Mouse (Mus musculus): ENCODE measurements around the gene Nsd1.
A peak's percentile ranks its signal among the peaks of the same experiment; 100 is the strongest.

The Nsd1 gene

GRCm38 (mm10) chr13:55255052-55255652 lies 45.6 kb downstream of the Nsd1 start:
- DNase-seq (ENCODE audit: inconsistent ontology term): no peak

- DNase-seq (ENCODE audit: inconsistent ontology term): no peak
Observed at GRCm38 (mm10) chr13:55258651-55259050, 49.1 kb downstream of the Nsd1 start.

GRCm38 (mm10) chr13:55261521-55261920 lies 51.9 kb downstream of the Nsd1 start:
- DNase-seq (ENCODE audit: inconsistent ontology term): no peak

DNA sequence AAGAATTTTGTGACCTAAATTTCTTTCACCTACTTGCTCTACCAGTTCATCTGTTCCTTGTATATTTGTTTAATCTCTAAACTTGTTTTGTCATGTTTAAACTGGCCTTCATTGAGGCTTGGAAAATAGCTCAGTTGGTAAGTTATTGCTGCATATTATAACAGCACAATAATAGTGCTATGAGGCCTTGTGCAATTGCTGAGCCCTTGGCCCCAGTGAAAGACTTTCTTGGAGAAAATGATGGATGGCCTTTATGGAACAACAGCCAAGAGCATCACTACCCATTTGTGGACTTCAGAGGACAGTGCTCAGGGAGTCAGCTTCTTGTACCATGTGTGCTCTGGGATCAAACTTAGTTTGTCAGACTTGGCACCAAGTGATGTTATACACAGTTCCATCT lies 52.5 kb downstream of the Nsd1 start:
- DNase-seq (ENCODE audit: inconsistent ontology term): no peak

GRCm38 (mm10) chr13:55277203-55277602 lies 67.6 kb downstream of the Nsd1 start:
- no peak for DNase-seq (ENCODE audit: inconsistent ontology term)

- no peak for DNase-seq (ENCODE audit: inconsistent ontology term)
Observed at GRCm38 (mm10) chr13:55277646-55278045, 68.1 kb downstream of the Nsd1 start.

- DNase-seq (ENCODE audit: inconsistent ontology term): no peak
Observed at GRCm38 (mm10) chr13:55288854-55289253, 79.3 kb downstream of the Nsd1 start.

DNA sequence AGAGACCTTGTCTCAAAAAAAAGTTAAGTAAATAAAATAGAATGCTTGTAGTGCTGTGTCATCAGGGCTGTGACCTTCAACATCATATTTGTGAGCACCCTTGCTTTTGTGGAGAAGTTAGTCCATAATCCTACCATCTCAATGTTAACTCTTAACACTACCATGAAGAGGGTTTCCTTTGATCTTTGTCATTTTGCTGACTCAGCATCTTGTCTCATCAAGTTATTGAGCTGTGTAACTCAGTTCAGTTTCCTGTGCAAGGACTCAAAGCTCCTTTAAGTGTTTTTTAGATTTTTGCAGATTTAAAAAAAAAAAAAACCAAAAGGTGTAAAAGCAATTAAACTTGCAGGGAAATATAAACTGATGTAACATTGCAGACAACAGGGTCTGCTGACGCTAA lies 87.2 kb downstream of the Nsd1 start:
- no peak for DNase-seq (ENCODE audit: inconsistent ontology term)

- no peak for DNase-seq (ENCODE audit: inconsistent ontology term)
Observed at GRCm38 (mm10) chr13:55300913-55301312, 91.3 kb downstream of the Nsd1 start.

DNA sequence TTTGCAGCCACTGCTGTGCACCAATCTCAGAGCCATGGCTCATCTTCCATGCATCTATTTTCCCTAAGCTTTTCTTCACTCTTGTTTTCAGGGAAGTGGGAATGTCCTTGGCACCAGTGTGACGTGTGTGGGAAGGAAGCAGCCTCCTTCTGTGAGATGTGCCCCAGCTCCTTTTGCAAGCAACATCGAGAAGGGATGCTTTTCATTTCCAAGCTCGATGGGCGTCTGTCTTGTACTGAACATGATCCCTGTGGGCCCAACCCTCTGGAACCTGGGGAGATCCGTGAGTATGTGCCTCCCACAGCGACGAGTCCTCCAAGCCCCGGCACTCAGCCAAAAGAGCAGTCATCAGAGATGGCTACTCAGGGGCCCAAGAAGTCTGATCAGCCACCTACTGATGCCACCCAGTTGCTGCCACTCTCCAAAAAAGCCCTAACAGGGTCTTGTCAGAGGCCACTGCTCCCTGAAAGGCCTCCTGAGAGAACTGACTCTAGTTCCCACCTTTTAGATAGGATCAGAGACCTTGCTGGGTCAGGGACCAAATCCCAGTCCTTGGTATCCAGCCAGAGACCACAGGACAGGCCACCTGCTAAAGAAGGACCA lies 102.5 kb downstream of the Nsd1 start:
- no peak for DNase-seq (ENCODE audit: inconsistent ontology term)

GRCm38 (mm10) chr13:55313051-55313450 lies 103.5 kb downstream of the Nsd1 start:
- DNase-seq (ENCODE audit: inconsistent ontology term): no peak

DNA sequence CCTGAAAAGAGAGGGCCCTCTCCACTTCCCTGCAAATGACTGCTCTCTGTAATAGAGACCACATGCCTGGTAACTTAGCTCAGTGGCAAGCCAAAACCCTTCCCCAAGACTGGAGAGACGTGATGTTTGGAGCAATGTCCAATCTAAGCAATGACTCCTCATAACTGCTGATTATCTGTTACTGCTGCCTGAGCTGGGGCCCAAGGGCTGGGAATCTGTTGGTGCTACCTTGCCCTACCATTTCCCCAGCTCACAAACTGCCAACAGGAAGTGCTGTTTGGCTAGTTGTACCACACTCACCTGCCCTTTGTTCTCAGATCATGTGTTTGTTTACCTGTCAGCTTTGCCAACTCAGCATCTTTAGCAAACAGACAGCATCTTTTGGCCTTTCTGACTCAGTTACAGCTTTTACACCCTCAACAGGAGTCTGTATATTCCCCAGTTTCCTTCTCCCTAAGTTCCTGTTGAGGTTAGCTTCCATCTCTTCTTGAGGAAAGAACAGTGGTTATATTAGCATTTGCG lies 105.4 kb downstream of the Nsd1 start:
- DNase-seq (ENCODE audit: inconsistent ontology term): no peak

GRCm38 (mm10) chr13:55318351-55318750 lies 108.8 kb downstream of the Nsd1 start:
- no peak for DNase-seq (ENCODE audit: inconsistent ontology term)

DNA sequence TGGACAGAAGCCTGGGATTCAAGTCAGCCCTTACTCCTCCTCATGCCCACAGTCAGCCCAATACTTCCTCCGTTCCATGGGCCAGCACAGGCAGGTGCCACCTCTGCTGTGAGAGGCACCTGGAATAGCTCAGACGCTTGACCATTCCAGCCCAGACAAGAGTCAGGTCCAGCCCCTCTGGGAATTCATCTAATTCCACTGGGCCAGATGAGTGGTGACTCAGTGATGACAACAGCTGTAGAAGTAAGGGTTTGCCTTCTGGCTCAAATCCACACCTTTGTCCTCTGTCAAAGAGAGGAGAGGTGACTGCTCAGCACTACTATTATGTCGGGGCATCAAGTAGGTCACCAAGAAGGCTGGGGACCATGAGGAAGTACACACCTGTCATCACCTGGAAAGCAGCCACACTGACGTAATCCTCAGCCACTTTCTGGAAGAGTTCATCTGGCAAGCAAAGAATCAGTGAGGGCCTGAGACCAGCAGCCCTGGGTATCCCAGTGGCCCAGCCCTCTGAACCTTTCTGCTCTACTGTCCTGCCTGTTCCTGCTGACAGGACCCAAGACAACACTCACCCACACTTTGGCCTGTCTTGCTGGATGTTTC lies 110.5 kb downstream of the Nsd1 start, which contains the start of gene Prelid1:
TSS of gene Prelid1 (plus strand) at position 570 of the 603 bp plus-strand sequence.
- DNase-seq (ENCODE audit: inconsistent ontology term): no peak

DNA sequence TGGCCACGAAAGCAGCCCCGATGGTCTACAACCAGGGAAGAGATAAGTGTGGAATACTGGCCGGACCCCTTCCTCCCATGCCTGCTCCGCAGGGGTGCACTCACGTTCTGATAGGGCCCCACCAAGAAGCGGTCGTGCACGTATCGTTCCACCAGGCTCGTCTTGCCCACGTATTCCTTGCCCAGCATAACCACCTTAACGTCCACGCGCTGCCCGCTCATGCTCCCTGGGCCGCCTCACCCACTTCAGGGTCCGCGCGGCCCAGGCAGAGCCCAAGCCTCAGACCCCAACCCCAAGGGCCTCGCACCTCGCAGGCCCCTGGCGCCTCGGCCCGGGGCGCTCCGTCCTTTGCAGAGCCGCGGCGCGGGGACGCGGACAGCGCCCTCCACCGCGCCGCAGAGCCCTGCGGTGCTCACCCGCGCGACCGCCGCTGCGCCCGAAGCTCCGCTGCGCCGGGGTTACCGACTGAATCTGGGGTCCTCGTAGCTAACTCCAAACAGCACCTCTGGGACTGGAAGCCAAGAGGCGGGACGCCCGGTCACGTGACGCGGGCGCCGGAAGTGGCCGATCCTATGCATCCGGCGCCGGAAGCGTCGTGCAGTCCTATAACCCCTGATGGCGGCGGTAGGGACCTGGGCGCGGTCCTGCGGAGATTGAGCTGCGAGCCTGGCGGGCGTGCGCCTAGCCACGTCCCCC lies 112.0 kb downstream of the Nsd1 start, which contains the start of gene Rab24:
TSS of gene Rab24 (minus strand) at position 513 of the 696 bp plus-strand sequence.
- peak; percentile 89 for DNase-seq (ENCODE audit: inconsistent ontology term)

- peak; percentile 53 for DNase-seq (ENCODE audit: inconsistent ontology term)
Observed at GRCm38 (mm10) chr13:55322130-55322825, 112.7 kb downstream of the Nsd1 start.

DNA sequence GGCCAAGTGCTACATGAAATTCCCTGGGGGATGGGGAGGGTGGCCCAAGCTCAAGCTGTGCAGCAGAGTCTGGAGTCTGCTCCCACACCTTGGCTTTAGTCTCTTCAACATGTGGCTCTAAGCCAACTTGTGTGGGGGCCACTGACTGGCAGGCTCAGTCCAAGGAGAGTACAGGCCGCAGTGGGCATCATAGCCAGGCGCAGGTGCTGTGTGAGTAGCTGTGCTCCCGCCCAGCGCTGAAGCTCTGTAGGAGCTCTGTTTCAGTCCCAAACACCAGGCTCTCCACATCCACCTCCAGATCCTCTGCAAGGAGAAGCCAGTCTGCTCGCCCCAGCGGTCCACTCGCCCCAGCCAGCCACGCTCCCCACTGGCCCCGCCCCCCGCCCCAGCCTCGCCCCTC lies 116.0 kb downstream of the Nsd1 start:
- no peak for DNase-seq (ENCODE audit: inconsistent ontology term)

DNA sequence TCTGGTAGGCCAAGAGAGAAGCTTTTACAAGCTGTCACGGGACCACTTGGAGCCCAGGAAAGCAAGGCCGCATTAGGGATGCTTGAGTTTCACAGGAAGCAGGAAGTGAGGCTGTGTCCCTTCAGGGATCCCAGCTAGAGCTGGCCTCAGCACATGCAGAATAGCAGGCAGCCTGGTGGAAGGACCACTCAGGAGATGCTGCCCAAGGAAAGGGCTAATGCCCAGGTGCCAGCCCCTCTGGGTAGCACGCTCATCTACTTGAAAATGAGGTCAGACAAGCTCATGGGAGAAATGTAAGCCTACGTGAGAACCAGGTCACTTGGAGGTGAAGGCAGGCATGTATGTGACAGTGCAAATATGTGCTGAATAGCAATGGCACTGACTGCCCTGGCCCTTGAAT lies 117.6 kb downstream of the Nsd1 start:
- no peak for DNase-seq (ENCODE audit: inconsistent ontology term)

GRCm38 (mm10) chr13:55327633-55328032 lies 118.1 kb downstream of the Nsd1 start:
- peak; percentile 94 for DNase-seq (ENCODE audit: inconsistent ontology term)

DNA sequence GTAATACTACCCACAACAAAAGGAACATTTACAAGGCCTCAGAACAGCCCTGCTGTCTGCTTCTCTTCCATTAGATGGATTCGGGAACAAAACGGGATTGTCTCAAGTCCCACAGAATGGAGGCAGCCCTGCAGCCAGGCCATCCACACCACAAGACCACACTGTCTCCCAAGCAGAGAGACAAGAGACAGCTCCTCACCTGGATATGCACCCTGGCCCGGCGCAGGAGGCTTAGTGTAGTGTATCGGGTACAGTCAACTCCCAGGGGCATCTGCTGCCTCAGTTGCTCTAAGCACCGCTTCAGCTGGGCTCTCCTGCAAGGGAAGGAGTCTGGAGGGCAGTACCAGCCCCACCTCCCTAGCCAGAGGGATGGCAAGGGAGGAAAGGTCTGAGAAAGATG lies 118.6 kb downstream of the Nsd1 start:
- peak; percentile 7 for DNase-seq (ENCODE audit: inconsistent ontology term)

DNA sequence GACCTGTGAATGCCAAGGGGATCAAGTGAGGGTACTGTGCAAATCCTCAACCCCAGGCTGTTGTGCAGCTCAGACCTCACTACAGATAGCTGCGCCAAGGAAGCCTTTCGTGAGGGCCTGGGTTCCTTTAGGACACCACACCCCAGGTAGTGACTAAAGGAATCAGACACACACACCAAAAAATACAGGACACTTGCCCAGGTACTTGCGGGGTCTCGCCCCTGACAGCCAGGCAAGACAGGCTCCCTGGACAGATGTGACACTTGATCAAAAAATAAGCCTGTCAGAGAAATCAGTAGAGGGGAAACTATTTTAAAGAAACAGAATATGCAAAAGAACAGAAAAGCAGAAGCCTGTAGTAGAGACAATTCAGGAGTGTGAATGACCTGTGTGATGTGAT lies 119.1 kb downstream of the Nsd1 start:
- no peak for DNase-seq (ENCODE audit: inconsistent ontology term)

Measured in Muller cell, postnatal 12 days (primary cell).